Mouse (Mus musculus) spleen, adult 2 months (tissue): ENCODE results near the gene Prdm9.
A peak's percentile ranks its signal among the peaks of the same experiment; 100 is the strongest.

ENCODE experiments used
- CTCF ChIP-seq: fragments of 200-500 bp; IDR thresholded peaks from 2 replicates; pipeline ENCODE4 v1.5.1; 2011; ENCODE audit warnings: mild to moderate bottlenecking, inconsistent platforms; ENCODE audit not compliant: insufficient read depth, insufficient read length, insufficient replicate concordance; ENCODE audit errors: extremely low read depth
- POLR2A ChIP-seq: fragments of 200-500 bp; IDR thresholded peaks from 2 replicates; pipeline ENCODE4 v1.6.1; 2011; ENCODE audit warnings: low read depth, low read length, inconsistent platforms

DNA sequence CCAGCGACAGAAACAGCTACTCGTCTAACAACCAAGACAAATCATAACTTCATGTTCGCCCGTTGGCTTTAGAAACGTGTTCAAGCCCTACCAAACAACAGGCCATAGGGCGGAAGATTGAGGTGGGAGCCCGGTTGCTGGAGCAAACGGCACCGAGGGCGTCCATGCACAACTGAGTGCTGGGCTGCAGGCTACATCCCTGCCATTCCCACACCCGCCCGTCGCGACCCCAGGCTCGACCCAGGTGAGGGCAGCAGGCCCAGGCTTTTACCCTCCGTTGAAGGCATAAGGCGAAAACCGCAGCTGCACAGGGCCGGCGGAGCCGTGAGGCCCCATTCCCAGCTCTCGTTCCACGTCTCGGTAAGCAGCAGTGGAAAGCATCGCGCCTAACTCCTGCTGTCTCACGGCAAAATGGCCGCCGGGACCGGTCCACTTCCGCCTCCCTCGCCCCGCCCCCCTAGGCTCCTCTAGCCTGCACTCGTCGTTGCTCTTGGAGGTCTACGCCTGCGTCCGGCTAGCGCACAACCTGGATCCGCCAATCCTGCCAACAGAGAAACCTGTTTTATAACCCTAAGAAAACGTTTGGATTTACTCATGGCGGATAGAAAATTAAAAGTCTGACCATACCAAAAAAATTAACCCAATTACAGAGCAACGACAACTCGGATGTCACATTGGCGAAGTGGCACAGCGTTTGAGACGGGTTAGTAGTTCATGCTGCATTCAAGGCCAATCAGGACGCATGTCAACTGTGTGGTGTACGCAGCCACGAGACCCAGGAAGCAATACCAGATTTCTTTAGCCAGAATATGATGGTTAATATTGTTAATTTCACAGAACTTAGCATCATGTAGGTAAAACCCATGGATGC is 66.0 kb downstream of the Prdm9 start:
- TF ChIP-seq POLR2A: peak; percentile 45; the same call in 1 of the 2 replicates
- no peak for TF ChIP-seq CTCF
